Mouse (Mus musculus): ENCODE measurements around the gene Gm5624.
"Not testable (repeated sequence)": the region's sequence is repeated elsewhere in the genome, so short reads cannot be mapped to it uniquely, and the experiment has no call there.

Gene Gm5624

GRCm38 (mm10) chr14:44627737-44628136, at the start of gene Gm5624:
Gm5624 (minus strand) TSS chr14:44627938.
- DNase-seq (ENCODE audit: low spot score), result not testable (repeated sequence)

DNA sequence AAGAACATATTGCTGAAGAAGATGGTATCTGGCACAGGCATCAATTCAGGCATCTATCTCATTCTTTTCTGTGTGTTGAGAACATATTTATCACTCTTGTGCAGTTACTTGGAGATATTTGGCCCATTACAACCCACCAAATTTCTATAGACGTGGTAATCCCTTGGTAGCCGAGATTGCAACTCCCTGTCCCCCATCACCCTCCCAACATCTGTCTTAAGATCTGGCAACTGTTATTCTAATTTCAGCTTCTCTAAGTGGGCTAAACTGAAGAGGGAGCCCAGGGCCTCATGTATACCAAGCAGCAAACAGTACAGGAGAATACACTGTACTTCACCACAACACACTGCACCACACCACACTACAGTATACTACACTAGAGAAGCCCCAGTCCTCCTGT, 36.0 kb downstream of the Gm5624 start:
- peak; percentile 2 for DNase-seq (ENCODE audit: low spot score)

DNA sequence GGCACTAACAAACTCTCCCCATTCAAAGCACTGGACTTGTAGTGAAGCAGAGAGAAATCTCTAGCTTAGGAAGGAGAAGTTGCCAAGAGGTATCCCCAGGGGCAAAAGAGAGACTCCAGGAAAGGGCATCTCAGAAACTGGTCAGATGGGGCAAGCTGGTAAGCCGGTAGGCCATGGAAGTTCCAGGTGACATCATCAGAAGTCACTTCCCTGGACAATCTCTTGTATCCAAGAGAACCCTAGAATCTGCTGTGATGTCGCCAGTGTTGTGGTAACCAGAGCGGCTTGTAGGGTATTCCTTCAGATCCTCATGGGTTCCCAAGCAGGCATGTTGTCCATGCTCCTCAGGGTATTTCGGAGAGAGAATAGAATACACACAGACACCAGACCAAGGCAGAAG, 44.9 kb downstream of the Gm5624 start, which contains the start of gene Gm8247:
Gm8247 (plus strand) TSS at position 301 of the 400 bp plus-strand sequence.
- DNase-seq (ENCODE audit: low spot score), result not testable (repeated sequence)

DNA sequence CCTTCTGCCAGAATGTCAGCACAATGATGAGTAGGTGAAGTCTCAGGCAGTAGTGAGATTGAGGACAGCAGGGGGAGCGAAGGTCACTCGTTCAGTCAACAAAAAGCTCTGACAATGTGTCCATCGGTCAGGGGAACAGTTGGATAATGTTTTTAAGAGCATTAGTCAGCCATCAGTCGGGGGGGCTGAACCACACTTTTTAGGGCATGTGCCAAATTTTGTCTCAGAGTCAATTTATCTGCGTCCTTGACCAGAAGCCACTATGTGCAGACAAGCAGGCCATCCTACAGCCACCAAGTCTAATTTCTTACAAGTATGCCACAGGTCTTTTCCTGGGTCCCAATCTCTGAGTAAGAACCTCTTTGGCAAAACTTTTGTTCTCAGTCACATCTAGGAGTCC, 79.8 kb downstream of the Gm5624 start:
- DNase-seq (ENCODE audit: low spot score), result not testable (repeated sequence)

DNA sequence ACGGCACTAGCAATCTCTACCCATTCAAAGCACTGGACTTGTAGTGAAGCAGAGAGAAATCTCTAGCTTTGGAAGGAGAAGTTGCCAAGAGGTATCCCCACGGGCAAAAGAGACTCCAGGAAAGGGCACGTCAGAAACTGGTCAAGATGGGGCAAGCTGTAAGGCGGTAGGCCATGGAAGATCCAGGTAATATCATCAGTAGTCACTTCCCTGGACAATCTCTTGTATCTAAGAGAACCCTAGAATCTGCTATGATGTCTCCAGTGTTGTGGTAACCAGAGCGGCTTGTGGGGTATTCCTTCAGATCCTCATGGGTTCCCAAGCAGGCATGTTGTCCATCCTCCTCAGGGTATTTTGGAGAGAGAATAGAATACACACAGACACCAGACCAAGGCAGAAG, 109.8 kb downstream of the Gm5624 start, which contains the start of gene Gm17093:
Gm17093 (plus strand) TSS at position 301 of the 400 bp plus-strand sequence.
- not testable (repeated sequence) for DNase-seq (ENCODE audit: low spot score)

Data from urinary bladder, postnatal 14 days (tissue).